Mouse (Mus musculus): ENCODE measurements around the gene Cdh7.
"Not testable (repeated sequence)": the region's sequence is repeated elsewhere in the genome, so short reads cannot be mapped to it uniquely, and the experiment has no call there.

Gene Cdh7

DNA sequence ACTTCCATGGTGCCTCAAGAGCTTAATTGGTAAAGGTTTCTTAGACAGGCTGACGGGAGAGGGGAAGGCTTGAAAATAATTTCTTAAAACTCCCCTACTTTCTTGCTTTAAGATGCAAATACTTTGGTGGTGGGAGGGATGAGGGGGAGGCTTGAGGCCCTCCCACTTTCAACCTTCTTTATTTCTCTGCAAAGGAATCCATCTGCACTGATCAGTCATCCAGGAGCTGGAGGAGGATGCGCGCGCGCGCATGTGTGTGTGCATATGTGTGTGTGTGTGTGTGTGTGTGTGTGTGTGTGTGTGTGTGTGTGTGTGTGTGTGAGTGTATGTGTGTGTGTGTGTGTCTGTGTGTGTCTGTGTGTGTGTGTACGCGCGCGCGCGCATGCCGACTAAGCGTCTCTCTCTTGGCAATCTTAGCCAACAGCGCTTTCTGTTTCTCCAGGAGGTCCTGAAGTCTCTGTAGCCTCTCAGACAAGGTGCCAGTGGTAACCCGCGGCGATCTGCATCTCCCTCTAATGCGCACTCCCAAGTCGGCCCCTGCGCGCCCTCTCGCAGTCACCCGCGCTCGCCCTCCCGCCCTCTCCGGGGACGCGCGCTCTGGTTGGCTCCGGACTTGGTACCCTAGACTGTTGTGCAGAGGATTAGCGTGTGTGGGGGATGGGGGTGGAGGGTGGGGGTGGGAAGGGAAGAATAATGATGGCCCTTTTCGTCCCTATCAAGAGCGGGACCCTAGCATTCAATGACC lies at the start of gene Cdh7:
Gene Cdh7, plus strand, starts transcription at position 368 of the 745 bp plus-strand sequence.
- peak; percentile 79 for DNase-seq (ENCODE audit: low read depth, low spot score)

DNA sequence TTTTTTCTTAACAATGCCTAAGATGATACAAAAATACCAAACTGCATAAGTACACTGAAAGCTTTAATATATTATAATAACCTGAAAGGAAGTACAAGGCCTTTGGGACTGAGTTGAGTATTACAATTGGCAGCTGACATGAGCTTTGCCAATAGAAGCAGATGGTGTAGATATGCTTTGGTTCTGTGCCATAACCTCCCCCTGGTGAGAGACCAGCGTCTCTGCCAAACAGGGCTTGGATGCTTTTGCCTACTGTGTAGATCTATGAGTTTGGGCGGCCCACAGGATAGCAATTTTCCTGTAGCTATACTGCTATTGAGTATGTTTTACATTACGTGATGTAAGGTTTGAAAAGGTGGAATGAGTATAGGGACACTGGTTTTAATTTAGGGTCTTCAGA lies 49.6 kb upstream of the Cdh7 start:
- no peak for DNase-seq (ENCODE audit: low read depth, low spot score)

DNA sequence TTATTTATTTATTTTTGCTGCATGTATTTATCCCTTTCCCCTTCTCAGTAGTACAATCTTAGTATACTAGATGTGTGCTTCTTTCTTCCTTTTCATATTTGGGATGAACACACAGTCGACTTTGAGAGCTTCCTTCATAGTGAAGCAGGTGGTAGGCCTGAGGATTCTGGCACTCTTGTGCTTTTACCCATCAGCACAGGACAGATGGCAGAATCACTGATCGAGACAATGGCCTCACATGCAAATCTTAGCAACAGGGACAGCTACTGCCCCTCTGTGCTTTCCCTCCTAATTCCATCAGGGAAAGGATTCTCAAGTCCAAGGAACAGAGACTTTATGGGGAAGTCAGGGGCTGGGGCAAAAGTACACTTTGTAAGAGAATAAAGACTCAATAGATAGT lies 33.7 kb upstream of the Cdh7 start:
- DNase-seq (ENCODE audit: low read depth, low spot score), result no peak

DNA sequence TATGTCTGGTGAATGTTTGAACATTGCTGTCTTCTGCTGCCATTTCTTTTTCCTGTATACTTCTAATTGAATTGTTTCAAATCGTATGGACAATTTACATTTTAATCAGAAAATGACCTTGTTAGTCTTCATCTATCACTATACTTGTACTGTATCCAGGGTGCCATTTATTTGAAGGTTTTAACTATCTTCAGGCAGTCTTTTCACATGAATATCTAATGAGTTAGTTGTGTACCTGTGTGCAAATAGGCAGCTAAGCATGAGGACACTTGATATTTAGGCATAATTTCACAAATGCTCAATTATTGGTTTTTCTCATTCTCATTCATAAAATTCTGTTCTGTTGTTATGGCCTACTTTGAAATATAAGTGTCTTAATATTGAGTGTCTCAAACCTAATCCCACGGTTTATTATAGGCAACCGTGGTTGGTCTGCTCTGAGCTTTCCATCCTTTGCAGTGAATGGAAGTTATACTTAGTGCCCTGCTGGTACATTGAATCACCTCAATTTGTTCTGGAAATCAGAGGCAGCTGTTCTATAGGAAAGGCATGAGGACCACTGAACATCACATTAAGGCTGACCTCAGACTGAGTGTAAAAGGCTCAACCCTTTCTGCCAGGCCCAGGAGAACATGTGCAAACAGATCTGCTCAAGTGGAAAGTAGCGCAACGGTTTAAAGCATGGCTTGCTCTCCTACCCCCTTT lies 10.4 kb upstream of the Cdh7 start:
- DNase-seq (ENCODE audit: low read depth, low spot score), result no peak

DNA sequence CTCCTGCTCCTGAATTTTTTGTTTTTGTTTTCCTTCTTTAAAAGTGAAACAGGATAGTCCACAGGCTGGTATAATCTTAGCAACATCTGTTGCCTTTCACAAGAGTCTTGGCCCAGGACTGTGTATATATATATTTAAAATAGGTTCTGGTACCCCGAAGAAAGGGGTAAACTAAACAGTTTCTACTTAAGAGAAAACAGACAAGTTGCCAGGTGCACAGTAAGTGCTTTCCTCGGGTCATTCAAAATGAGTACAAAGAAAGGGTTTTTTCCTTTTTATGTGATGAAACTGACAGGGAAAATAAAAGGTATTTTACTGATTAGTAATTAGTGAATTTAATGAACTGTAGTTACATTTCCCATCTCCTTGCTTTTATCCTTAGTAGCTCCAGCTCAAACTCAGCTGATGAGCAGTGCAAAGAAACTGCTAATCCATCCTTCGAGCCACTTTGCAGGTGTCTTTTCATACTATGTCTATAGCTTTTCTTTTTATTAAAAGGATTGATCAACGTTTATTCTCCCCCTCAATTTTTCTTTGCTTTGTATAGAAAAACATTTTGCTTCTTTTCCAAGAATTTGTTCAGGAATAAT lies 9.7 kb upstream of the Cdh7 start:
- no peak for DNase-seq (ENCODE audit: low read depth, low spot score)

DNA sequence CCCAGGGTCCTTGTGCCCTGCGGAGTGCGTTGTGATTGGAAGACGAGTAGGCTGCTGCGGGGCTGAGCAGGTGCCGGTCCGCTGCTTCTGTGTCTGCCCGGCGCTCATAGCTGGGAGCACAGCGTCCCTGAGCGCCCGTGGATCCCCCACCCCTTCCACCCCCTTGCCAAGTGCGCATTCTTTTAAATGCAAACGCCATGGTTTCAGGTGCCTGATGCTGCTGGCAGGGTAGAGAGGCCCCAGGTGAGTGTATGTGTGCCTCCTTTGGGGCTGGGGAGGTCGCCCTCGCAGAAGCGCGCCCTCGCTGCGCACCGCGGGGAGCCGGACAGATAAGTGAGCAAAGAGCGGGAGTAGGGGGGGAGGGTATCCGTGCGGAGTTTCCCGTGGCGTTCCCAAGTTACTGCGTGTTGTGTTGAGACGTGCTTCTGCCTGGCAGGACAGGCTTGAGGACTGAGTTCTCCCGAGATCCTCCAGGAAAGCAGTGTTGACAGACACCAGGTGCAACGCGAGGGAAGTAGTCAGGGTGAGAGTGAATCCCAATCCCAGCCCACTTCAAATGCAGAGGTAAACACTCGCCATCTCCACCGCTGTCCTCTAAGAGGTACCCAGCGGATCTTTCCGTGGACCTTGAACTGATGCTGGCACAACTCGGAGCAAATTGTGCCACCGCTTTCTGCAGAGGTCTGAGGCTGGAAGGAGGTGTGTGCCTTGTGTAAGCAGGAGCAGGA lies 742 bp downstream of the Cdh7 start:
- DNase-seq (ENCODE audit: low read depth, low spot score), result peak; percentile 69

DNA sequence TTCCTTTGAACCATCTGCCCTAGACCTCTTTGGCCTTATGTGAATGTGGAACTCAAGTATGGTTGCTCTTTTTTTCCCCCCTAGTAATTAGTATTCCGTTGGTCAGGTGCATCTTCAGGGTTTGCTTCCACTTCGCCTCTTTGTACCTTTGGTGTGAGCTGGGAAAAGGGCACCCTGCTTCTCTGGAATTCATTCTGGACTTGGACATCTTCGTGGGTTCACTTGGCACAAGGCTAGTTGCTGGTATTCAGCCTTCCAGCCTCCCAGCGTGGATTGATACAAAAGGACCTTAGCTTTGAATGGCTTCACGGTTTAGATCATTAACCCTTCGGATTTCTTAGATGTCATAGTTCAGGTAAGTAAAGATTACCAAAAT lies 1.3 kb downstream of the Cdh7 start:
- no peak for DNase-seq (ENCODE audit: low read depth, low spot score)

DNA sequence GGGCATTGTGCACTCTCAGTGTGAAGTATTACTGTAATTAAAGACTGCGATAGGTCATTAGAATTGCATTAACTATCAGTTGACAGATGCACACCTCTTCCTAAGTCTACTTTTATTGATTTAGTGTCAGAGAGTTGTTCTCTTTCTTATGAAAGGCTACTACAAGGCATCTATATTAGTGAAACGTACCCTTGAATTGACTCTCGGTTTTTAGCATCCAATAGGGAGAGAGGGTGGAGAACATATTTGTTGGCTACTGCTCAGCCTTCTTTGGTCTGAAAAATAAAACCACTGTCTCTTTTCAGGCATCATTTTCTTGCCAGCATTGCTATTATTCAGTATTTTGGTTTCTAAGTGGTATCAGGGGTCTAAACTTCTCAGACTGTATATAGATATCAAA lies 2.5 kb downstream of the Cdh7 start:
- DNase-seq (ENCODE audit: low read depth, low spot score), result no peak

DNA sequence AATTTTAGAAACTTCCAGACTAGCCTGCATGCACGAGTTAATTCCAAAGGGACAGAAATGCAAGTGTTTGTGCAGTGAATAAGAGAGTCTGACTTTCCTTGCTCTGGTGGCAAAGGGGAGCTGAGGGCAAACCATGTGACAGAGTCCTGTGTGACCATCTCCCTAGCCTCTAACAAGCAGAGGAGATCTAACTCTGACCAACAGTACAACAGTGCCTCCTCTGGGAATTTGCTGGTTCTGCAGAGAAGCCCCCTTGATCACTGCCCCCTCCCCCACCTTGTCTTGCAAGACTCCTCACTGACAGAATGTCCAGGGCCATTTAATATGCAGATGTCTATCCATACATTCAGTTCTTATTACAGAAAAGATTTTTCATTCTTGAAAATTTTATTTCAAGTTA lies 3.2 kb downstream of the Cdh7 start:
- peak; percentile 82 for DNase-seq (ENCODE audit: low read depth, low spot score)

DNA sequence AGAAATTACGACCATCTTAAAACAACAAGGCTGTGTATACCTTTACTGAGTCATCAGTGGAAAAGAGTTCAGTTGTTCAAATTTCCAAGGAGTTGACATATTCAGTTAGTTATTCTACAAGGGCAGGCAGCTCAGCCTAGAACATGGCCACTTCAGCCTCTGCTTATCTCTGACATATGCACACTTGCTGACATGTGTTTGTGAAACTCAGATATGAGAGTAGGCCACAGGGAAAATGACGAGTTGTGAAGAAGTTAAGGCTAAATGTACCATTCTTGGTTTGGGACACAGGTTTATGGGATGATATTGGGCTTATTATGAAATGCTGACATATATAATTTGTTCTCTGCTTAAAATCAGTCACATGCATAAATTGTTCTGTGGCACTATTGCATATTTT lies 7.3 kb downstream of the Cdh7 start:
- DNase-seq (ENCODE audit: low read depth, low spot score), result no peak

DNA sequence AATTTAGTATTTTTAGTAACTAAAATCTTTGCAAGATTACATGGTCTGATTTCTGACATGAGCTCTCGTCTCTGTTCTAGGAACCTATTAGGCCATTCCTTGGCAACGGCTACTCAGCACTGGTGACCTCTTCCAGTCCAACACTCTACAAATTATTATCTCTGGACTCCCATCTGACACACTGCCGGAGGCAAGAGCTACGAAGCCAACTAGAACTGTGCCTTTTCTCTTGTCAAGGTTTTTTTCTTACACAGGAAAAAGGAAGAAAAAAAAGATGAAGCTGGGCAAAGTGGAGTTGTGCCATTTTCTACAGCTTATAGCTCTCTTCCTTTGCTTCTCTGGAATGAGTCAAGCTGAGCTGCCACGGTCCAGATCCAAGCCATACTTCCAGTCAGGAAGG lies 11.7 kb downstream of the Cdh7 start:
- no peak for DNase-seq (ENCODE audit: low read depth, low spot score)

DNA sequence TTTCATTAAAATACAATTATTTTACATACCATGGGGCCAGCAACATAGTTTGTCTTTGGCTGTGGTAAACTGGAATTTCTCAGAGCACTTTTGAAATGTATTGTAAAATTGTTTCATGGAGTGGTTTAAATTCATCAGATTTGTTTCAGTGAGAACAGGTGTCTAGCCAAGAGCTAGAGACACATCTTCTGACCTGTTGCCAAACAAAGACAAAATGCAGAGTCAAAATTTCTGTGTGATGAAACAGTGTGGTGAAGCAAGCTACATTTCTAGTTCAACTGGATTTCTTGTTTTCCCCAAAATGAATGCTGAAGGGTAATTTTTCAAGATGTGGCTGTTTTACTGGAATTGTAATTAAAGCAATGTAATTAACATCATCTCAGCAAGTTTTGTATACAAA lies 22.2 kb downstream of the Cdh7 start:
- DNase-seq (ENCODE audit: low read depth, low spot score), result no peak

DNA sequence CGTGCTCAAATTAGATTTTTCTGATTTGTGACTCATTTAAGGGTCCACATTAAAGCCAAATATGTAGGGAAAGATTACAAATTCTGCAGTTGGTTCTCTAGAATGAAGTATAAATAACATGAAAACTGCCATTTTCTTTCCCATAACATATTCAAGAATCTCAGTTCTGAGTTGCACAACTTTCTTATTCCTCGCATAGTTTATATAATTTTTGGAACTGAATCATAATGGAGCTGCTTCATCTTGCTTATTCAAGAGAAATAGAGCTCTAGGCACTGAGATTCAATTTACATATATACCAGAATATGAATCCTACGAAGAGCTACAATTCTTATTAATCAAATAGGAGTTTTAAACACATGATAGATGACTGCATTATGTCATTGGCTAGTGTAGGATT lies 22.8 kb downstream of the Cdh7 start:
- no peak for DNase-seq (ENCODE audit: low read depth, low spot score)

DNA sequence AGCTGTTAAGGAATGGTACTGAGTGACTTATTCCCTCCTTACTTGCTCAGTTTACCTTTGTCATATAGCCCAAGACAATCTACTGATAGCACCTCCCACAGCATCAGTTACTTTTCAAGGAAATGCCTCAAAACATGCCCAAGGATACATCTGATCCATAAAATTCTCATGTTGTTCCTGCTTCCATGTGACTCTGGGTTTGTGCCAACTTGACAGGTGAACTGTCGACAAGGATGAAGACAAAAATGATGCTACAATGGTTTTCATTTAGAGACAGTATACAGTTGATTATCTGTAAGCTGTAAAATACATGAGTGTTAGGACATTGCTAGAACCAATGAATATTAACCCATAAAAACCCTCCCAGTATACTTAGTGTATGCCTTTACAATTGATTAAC lies 29.9 kb downstream of the Cdh7 start:
- no peak for DNase-seq (ENCODE audit: low read depth, low spot score)

DNA sequence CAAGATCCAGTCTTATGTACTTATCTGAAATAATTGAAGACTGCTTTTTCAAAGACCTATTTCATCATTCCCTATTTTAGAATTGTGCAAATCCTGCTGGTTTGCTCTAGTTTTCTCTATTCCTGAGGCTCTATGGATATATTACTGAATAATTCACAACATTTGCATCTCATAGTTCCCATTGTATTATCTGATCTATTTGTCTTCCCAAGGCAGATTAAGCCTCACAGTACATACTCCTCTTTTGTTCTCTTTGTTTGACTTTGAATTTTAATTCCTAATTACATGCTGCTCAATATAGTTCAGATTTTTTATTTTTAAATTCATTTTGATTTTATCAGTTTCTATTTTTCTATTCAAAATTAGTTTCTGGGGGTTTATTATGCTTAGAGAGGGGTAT lies 74.1 kb downstream of the Cdh7 start:
- DNase-seq (ENCODE audit: low read depth, low spot score), result no peak

DNA sequence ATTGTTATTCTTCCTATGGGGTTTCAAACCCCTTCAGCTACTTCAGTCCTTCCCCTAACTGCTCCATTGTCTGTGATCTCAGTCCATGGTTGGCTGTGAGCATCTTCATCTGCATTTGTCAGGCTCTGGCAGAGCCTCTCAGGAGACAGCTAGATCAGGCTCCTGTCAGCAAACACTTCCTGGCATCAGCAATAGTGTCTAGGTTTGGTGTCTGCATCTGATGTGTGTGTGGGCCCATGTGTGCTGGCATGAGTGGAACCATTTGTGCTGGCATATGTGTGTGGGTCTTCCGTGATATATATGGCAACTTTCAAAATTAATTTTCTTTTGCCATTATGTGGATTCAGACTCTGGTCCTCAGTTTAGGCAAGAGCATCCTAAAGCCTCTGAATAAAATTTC lies 85.2 kb downstream of the Cdh7 start:
- no peak for DNase-seq (ENCODE audit: low read depth, low spot score)

DNA sequence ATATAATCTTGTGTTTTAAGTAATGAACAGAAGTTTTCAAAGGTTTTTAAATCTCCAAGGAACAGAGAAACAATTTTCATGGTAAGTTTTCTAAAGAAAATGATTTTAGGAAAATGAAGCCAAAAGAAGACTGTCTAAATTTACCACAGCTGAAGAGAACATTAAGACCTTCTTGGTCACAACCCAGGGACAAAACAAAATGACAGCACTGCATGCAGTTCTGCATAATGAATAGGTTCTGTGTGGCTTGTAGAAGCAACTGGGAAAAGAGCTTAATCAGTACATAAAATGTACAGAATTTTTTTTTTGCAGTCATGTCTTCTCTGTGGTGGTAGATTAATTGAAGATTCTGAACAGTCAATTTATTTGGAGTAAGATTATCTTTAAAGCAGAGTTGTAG lies 96.2 kb downstream of the Cdh7 start:
- no peak for DNase-seq (ENCODE audit: low read depth, low spot score)

DNA sequence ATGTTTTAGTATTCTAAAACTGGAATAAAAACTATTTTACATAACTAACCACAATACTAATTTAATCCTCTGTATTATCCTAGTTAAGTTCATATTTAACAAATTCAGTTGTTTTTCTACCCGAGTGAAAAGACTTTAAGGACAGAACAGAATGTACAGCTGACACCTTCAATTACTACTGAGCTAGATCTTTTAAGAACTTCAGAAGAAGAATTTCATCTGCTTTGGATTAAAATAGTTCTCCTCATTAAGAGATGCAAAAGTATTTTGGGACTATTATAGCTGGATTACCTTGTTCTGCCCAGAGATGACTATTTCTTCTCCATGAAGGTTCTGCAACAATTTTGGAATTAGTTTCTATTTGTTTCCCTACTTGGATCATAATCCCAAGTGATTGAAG lies 135.8 kb downstream of the Cdh7 start:
- no peak for DNase-seq (ENCODE audit: low read depth, low spot score)

DNA sequence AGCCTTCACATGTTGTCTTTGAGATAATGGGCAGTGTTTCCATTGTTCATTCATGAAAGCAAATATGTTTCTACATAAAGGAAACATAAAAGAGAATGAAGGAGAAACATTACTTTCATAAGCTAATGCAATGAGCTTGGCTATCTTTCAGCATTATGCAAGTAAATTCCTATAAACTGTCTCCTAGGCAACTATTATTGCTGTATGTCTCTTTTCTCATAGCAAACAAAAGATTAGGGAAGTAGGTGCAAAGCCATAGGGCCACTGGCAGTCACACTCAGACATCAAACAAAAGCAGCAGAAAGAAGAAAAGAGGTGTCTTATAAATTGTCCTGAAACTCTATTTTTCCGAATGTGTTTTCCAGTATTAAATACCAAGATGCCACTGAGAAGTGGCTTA lies 136.6 kb downstream of the Cdh7 start:
- no peak for DNase-seq (ENCODE audit: low read depth, low spot score)

DNA sequence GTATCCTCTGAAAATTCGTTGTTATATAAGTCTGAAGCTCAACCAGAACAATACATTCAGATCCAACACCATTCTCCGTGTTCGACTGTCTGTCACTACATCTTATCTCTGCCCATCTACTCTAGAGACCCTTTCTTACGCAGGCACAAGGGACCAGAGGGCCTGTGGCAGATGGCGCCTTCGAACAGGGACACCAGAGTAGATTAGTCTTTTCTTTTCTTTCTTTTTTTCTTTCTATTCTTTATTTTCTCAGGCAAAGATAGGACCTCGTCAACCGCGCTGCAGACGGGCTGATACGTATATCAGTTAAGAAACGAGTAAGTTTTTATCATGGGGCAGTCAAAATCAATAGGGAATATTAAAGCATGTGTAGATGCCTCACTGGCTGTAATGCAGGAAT lies 189.2 kb downstream of the Cdh7 start:
- DNase-seq (ENCODE audit: low read depth, low spot score), result not testable (repeated sequence)

All from ES-CJ7 (cell line).